Mouse (Mus musculus): ENCODE results near the gene Slc25a29.

The Slc25a29 gene

GRCm38 (mm10) chr12:108834337-108834736 lies 1.3 kb downstream of the Slc25a29 start:
- DNase-seq (ENCODE audit: low spot score) = no peak

DNA sequence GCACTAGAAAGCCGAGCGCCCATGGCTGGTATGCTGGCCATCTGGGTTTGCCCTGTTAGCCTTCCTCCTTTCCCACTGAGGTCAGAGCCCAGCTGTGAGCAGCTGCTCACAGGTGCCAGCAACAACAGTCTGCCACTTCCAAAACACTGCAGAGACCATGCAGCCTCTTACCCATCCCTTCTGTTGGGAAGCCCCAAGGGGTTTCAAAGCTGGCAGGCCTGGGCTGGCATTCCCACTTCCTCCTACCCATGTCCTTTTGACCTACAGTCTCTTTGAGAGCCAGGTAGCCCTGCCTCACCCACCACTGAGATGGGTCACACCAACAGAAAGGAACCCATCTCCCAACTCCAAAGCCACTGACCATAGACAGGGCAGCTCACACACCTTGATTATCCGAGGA lies 2.3 kb downstream of the Slc25a29 start:
- DNase-seq (ENCODE audit: low spot score) = no peak

DNA sequence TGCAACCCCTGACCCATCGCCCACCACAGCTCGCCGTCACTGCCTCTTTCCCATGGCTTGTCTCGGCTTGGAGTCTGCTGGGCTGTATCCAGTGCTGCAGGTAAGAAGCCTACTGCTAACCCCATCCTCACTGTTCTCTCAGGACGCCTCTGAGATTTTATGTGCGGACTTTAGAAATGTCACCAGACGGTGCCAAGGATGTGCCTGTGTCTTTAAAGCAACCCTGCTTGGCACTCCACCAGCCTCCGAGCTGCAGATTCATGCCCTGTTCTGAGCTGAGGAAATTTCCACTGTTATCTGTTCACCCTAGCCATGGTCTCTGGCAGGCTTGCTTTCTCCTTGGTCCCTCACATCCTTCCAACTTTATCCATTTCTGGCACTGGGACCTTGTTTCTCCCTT lies 2.8 kb downstream of the Slc25a29 start:
- peak; percentile 45 for DNase-seq (ENCODE audit: low spot score)

DNA sequence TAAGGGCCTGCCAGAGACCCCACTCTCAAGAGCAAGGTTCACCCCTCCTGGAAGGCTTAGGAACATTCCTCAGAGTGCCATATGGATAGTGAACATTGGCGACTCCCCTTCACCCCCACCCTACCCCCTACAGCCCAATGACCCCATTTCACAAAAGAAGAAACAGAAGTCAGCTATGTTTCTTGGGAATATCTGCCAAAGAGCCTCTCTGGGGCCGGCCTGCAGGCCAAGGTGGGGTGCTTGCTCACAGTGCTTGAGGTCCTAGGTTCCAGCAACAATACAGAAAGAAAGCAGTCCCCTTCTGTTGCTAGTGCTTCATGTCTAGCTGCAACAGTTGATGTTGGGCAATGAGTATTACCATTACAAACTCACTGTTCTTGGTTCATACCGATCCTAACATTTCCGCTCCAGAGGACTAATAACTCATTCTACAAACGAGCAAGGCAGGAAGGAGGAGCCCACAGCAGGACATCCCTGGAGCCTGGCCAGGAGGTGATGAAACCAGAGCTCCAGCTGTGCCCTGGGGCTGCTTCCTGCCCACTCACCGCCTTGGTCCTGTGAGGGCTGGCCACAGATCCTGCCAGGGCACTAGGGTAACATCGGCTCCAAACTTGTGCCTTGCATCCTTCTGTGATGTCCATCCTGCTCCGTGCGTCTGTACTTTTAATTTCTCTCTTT lies 3.6 kb downstream of the Slc25a29 start:
- peak; percentile 66 for DNase-seq (ENCODE audit: low spot score)

- no peak for DNase-seq (ENCODE audit: low spot score)
Observed at GRCm38 (mm10) chr12:108830358-108830757, 5.3 kb downstream of the Slc25a29 start.

GRCm38 (mm10) chr12:108829636-108830035 lies 6.0 kb downstream of the Slc25a29 start:
- no peak for DNase-seq (ENCODE audit: low spot score)

GRCm38 (mm10) chr12:108827641-108828040 lies 8.0 kb downstream of the Slc25a29 start:
- no peak for DNase-seq (ENCODE audit: low spot score)

- DNase-seq (ENCODE audit: low spot score) = no peak
Observed at GRCm38 (mm10) chr12:108826958-108827535, 8.6 kb downstream of the Slc25a29 start.

- DNase-seq (ENCODE audit: low spot score) = no peak
Observed at GRCm38 (mm10) chr12:108826282-108826957, 9.3 kb downstream of the Slc25a29 start.

DNA sequence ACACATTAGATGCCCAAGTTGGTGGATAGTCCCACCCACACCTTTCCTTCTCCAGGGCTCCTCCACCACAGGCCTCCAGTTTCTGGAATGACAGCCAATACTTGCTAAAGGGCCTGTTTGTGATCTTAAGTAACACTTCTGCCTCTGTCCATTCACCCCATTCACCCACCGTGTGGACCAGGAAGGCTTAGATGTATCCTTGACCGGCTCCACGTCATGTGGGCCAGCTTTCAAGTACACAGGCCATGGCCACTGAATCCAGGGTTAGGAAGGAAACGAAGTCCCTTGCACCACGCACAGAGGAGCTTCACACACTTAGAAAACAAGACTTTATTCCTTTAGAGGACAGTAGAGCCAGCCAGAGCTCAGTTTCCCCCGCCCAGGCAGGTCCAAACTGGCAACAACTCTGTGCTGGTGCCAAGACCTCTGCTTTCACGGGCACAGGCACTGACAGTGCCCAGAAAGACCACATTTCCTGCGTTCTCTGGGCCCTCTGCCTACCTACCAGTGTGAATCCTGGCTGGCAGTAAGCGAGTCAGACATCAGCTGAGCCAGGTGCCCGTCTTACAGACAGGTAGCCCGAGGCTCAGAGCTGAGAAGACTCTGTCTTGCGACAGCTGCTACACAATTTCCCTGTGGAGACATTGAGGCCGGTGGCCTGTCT lies 10.0 kb downstream of the Slc25a29 start:
- DNase-seq (ENCODE audit: low spot score) = no peak

- no peak for DNase-seq (ENCODE audit: low spot score)
Observed at GRCm38 (mm10) chr12:108824225-108824874, 11.3 kb downstream of the Slc25a29 start.

DNA sequence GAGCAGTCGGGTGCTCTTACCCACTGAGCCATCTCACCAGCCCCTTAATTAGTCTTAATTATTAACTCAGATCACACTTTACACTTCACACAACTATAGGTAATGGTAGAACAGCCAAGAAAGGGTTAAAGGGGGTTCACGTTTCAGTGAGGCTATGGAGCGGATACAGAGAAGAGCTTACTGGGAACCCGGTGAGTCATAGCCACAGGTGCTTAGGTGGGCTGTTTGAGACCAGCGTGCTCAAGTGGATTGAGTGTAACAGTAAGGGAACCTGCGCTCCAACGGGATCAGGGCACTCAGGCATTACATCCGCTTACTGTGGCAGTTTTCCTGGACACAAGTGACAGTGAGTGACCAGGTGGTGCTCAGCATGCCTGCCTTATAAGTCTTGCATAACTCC lies 12.6 kb downstream of the Slc25a29 start:
- no peak for DNase-seq (ENCODE audit: low spot score)

GRCm38 (mm10) chr12:108820461-108820860 lies 15.2 kb downstream of the Slc25a29 start:
- DNase-seq (ENCODE audit: low spot score) = no peak

DNA sequence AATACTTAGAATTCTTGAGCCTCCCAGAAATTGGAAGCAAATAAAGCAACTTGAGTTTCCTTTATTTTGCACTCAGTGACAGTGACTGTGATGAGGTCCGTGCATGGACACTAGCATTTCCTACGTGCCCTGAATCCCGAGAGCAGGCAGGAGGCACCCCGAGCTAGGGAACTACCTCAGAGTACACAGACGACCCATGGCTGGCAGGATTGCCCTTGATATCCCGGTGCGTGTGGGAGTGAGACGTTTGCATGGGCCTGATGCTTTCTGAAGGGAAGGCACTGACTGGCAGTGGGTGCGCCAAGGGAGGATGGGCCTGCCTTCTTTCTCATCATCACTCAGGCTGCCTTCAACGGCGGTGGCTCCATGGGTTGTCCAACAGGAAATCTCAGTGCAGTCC lies 19.1 kb downstream of the Slc25a29 start:
- no peak for DNase-seq (ENCODE audit: low spot score)

- no peak for DNase-seq (ENCODE audit: low spot score)
Observed at GRCm38 (mm10) chr12:108814470-108814869, 21.2 kb downstream of the Slc25a29 start.

DNA sequence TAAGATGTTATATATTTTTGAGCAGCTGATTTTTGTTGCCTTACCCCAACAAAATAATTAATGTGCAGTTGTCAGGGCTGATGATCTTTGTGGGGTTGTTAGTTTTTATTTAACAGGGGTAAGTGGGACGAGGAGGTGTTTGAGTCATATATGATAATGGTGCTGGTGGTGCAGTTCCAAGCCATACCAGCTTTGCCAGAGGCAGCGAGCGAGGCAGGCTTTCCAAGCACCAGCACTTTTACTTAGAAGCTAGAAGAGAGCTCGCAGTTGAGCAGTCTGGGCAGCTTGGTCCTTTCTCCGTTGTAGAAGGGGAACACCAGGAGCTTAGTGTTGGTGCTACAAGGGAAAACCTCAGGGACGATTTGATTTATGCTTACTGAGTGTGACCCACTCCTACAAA lies 23.2 kb downstream of the Slc25a29 start:
- no peak for DNase-seq (ENCODE audit: low spot score)

GRCm38 (mm10) chr12:108811133-108811532 lies 24.6 kb downstream of the Slc25a29 start:
- DNase-seq (ENCODE audit: low spot score) = peak; percentile 44

DNA sequence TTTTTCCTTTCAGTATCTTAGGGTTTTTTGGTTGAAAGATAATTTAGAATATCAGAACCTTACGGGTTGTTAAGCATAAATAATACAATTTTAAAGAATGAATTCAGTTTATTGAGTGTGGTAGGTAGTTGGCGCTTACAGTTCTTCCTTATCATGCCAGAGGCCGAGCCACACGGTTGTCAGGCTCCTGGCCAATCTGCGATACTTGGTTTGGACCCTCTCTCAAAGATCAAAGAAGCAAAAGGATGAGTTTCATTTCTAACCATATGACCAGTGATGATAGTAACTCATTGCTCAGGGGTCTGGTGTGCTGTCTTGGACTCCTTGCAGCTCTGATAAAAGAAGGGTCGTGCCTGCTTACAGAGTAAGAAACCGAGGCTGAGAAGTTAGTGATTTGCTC lies 25.4 kb downstream of the Slc25a29 start:
- no peak for DNase-seq (ENCODE audit: low spot score)

DNA sequence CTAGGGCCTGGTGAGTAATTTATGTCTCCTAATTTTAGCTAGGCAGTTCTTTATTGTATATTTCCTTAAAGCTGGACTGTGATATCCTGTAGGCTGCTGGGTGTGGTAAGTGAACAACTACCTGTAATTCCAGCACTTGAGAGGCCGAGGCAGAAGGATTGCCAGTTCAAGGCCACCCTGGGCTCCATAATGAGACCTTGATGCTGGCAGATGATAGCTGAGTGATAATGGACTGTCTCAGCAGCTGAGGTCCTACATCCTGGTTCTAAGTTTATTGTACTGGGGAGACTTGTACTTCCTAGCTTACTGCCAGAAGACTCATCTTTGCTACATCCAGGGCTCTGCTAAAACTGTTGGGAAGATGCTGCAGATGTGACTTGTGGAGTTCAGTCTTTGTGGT lies 25.9 kb downstream of the Slc25a29 start:
- DNase-seq (ENCODE audit: low spot score) = no peak

- DNase-seq (ENCODE audit: low spot score) = no peak
Observed at GRCm38 (mm10) chr12:108808465-108808864, 27.2 kb downstream of the Slc25a29 start.

DNA sequence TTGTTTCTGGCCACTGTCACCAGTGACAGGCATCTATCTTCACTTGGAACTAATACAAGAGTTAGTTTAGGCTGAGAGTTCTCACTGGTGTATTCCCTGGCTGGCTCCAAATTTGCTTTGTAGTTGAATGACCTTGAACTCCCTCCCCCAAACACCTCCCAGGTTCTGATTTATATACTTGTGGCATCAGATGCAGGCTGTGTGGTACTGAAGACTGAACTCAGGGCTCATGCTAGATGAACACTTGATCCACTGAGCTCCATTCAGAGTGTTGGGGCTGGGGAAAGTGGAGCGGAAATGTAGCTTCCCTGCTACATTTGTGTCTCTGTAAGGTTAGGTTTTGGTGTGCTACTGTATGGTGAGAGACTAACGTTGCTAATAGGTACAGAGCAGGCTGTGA lies 31.3 kb downstream of the Slc25a29 start:
- no peak for DNase-seq (ENCODE audit: low spot score)

DNA sequence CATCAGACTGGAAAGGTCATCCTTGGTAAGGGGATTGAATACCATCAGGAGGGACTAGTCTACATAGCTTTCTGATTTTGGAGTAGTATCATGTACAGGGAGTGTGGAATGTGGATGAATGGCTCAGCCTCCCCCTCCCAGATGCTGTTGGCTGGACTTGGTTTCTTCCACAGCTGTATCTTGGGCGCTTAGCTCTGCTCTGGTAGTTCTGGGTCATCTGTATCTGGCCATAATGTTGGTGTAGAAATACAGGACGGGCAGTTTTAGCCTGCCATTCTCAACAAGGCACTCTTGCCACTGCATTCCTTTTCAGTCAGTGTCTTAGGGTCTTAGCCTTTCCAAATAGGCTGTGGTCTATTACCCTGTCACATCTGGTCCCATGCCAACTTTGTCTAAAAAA lies 34.1 kb downstream of the Slc25a29 start:
- DNase-seq (ENCODE audit: low spot score) = no peak
